Mouse (Mus musculus): ENCODE measurements around the gene Minpp1. TPM values are rescaled to one million over a fixed set of nuclear protein-coding genes. Genes with fewer than 3 reads are reported as not detected.
"Not testable (repeated sequence)": the region's sequence is repeated elsewhere in the genome, so short reads cannot be mapped to it uniquely, and the experiment has no call there.

The Minpp1 gene
- total RNA-seq (2021): 10 to 100 TPM; 66.1 to 71.3 TPM

DNA sequence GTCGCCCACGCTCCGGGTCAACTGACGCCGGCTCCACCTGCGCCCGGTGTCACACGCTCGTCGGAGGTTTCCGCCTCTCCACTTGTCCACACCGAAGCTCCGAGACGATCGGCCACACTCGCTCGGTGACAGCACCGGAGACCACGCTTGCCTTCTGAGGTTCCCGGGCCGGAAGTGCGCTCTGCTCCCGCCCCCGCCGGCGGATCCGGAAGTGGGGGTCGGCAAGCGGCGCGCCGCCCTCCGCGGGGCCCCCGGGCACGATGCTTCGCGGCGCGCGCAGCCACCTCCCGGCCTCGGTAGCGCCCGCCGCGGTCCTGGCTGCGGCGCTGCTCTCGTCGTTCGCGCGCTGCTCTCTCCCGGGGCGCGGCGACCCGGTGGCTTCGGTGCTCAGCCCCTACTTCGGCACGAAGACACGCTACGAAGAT, at the start of gene Minpp1:
TSS of gene Minpp1 (plus strand) at position 89 of the 425 bp plus-strand sequence.
- DNase-seq (ENCODE audit: extremely low spot score in 1 of 2, low spot score in 2 of 2): peak; percentile 77 to 92
- intact Hi-C loops (cut with DNase I): loop anchor here (5.0 kb wide), 2 partner anchors 98 to 513 kb away; partner anchors contain the start of gene Sgms1

DNA sequence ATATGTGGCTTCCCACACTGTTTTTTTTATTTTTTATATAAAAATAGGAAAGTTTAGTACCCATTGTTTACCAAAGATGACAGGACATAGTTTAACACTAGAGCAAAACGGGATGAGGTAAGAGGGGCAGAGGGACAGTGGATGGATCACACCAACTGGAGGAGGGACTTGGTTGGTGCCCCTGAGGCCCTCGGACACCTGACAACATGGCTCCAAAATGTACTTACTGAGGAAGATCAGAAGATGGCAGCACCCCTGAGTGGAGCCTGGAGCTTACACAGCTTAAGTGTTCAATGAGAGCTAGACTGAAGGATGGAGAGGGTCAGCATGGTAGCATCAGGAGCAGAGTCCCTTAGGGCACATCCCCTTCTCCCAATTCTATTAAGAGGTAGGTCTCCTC, 46.2 kb upstream of the Minpp1 start:
- no peak for DNase-seq (ENCODE audit: extremely low spot score in 1 of 2, low spot score in 2 of 2)
- intact Hi-C loops (cut with DNase I): no loop called here

DNA sequence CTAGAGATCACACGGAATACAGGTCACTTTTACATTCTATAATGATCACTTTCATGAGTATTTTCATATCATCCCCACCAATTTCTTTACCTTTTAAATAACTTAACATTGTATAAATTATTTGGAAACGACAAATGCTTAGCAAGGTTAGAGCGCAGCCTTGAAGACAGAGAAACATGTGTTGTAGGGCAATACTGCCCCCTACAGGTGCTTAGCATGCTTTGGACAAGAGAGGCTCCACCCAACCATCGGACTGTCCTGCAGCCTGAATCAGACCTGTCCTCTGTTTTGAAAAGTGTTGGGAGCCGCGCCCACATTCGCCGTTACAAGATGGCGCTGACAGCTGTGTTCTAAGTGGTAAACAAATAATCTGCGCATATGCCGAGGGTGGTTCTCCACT, 44.0 kb upstream of the Minpp1 start:
- DNase-seq (ENCODE audit: extremely low spot score in 1 of 2, low spot score in 2 of 2): no peak
- intact Hi-C loops (cut with DNase I): no loop called here

DNA sequence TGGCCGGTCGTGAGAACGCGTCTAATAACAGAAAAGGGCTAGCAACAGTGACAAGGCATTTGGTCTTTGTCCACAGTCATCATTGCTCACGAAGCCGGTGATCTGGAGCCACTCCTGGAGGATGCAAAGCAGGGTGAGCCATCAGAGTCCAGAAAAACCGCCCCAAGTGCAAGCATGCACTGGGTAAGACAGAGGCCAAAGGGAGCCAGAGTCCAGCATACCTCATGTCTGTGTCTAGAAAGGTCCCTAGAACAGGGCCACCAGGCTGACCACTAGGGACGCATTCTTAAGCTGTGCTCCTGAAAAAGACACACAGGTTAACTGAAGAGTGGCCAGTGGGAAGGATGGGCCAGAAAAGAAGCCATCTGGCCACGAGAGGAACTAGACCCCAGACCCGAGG, 36.6 kb upstream of the Minpp1 start:
- intact Hi-C loops (cut with DNase I): no loop called here
- no peak for DNase-seq (ENCODE audit: extremely low spot score in 1 of 2, low spot score in 2 of 2)

DNA sequence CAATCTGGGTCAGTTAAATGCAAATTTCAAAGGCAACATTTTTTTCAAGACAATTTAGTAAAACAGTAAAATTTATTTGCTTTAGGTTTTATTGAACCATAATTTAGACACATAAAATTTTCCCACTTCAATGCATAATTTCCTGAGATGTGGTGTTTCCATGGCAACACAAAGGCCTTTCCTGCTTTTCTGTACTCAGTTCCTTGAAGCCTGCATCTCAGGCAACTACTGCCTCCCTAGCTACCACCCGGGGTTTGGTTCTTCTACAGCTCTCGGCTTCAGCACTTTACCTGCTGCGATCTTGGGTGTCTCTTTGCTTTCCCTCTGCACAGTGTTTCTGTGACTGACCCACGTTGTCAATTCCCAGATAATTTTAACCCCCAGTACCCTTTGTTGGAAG, 33.3 kb upstream of the Minpp1 start:
- intact Hi-C loops (cut with DNase I): no loop called here
- peak in 1 of 2 experiments; percentile 53 for DNase-seq (ENCODE audit: extremely low spot score in 1 of 2, low spot score in 2 of 2)

DNA sequence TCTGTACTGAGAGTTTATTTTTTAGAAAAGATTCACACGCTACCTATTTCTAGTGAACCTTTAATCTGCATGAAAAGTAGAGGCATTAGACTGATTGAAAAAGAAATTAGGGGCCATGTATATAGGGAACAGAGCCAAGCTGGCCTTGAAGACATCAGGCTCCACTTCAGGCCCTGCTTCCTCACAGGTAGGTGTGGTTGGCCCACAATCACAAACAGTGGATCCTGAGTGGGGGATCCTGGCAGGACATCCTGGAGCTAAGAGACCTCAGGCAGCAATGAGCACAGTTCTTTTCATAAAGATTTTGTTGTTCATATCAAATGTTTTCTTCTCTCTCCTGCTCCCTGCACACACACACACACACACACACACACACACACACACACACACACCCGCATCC, 28.8 kb upstream of the Minpp1 start:
- intact Hi-C loops (cut with DNase I): no loop called here
- DNase-seq (ENCODE audit: extremely low spot score in 1 of 2, low spot score in 2 of 2): no peak

DNA sequence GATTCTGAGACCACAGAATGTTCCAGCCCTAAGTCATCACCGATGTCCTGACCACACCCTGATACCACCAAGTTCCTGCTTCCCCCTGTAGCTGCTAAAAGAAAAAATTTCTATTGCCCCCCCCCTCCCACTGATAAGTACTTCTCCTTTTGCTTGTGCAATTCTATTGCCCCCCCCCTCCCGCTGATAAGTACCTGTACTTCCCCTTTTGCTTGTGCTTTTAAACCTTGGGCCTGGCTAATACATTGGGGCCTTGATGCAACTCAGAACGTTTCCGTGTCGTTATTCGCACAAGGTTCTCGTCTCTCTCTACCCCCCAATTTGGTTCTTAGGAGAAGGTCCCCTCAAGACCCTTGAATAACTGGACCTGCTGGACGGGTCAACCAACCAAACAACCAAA, 27.9 kb upstream of the Minpp1 start:
- intact Hi-C loops (cut with DNase I); DNase-seq (ENCODE audit: extremely low spot score in 1 of 2, low spot score in 2 of 2): not testable (repeated sequence)

DNA sequence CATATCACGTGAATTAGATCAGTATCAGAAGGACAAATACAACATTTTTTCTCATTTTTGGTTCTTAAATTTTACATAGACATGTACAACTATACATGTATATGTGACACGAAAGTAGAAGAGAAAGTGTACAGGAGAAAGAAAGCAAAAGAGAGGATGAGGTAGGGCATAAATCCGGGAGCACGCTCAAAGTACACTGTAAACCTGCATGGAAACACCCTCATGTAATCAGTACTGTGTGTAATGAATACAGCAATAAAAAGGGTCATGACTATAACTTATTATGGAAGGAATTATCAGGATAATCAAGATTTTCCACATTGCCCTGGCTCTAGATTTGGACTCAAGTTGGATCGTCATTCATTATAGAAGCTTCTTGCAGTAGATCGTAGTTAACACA, 22.5 kb upstream of the Minpp1 start:
- intact Hi-C loops (cut with DNase I): no loop called here
- DNase-seq (ENCODE audit: extremely low spot score in 1 of 2, low spot score in 2 of 2): no peak

DNA sequence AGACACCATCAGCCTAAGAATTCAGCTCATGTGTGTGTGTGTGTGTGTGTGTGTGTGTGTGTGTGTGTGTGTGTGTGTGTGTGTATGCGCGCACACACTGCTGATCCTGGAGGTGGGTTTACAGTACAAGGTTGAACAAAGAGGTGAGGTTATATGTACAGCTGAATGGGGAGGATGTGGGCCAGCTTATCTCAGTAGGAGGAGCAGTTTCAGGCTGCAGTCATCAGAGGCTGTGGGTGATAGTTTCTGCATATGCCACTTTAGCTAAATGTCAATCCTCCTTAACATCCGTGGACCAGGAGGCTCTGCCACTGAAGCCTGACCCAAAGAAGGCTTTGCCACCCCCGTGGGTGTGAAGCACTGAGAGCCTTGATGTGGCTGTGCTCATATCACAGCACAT, 20.3 kb upstream of the Minpp1 start:
- intact Hi-C loops (cut with DNase I): no loop called here

DNA sequence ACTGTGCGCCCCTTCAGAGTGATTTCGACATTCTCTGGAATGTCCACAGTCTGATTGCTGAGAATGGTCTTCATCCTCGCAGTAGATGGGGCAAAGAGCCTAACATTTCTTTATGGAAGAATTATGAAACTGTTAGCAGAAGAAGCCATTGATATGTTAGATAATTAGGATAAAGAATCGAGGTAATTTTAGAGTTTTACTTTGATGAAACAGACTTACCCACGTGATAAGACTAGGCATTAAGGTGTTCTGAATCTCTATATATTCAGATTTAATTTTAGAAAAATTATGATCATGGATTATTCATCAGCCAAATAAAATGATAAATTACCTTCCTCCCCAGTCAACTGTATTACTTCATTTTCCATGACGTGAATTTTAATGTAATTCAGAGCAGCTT, 19.1 kb upstream of the Minpp1 start, which contains the start of gene Rpl9-ps6:
TSS of gene Rpl9-ps6 (minus strand) at position 101 of the 400 bp plus-strand sequence.
- DNase-seq (ENCODE audit: extremely low spot score in 1 of 2, low spot score in 2 of 2): no peak
- intact Hi-C loops (cut with DNase I): no loop called here

More for the DNA sequence above, 20.3 kb upstream of the Minpp1 start:
- DNase-seq (ENCODE audit: extremely low spot score in 1 of 2, low spot score in 2 of 2): no peak

DNA sequence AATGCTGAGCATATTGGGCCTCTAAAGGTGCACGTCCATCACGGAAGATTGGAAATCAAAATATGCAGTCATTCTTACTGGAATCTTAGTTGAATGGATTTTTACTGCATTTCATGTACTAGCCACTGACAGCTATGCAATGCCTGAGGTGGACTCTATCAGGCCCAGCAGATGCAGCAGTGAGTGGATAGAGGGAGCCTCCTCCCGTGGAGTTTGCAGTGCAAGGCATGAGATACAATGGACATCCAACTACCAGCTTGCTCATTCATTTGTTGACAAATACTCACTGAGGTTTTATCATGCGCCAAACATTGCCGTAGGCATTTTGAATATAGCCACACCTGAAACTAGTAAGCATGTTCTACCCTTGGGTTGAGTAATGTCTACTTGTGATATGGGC, 18.2 kb upstream of the Minpp1 start:
- intact Hi-C loops (cut with DNase I): no loop called here

DNA sequence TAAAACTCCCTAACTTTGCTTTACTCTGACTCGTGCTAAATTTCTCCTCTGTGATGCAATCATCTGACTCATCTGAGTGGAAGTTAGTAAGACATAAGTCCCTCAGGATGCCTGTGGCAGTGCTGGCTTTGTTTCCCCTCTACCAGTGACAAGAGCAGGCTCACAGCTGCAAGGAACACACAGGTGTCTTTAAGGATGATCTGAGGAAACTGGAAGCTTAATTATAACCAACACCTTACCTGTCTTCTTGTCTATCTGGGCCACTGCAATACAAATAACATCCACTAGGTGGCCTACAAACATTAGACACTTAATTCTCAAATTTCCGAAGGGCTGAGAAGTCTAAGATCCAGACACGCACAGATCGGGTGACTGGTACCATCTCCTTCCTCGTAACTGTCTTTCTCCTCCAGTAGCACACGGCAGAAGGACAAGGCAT, 15.5 kb upstream of the Minpp1 start:
- intact Hi-C loops (cut with DNase I): no loop called here

More for the DNA sequence above, 18.2 kb upstream of the Minpp1 start:
- no peak for DNase-seq (ENCODE audit: extremely low spot score in 1 of 2, low spot score in 2 of 2)

DNA sequence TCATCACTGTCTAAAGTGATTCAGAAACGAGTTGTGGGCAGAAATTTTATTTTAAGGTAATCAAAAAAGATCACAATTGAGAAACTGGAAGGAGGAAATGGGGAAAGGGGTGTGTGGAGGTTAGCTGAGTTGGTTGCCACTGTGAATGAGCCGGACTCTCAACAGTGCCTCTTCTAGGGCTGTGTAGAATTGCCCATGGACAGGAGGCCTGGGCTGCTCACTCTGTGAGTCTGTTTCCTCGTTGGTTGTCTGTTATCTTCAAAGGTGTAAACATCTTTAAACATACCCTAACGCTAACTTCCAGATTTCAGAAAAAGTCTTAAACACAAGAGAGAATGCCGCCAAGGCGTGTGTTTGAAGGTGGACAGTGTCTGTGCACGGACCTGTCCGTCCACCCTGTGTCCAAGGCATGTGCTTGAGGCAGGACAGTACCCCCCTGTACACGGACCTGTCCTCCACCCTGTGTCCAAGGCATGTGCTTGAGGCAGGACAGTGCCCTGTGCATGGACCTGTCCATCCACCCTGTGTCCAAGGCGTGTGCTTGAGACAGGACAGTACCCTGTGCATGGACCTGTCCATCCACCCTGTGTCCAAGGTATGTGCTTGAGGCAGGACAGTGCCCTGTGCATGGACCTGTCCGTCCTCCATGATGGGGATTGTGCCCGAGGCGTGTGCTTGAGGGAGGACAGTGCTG, 14.9 kb upstream of the Minpp1 start:
- intact Hi-C loops (cut with DNase I): no loop called here
- no peak for DNase-seq (ENCODE audit: extremely low spot score in 1 of 2, low spot score in 2 of 2)

More for the DNA sequence above, 15.5 kb upstream of the Minpp1 start:
- peak in 1 of 2 experiments; percentile 20 for DNase-seq (ENCODE audit: extremely low spot score in 1 of 2, low spot score in 2 of 2)

DNA sequence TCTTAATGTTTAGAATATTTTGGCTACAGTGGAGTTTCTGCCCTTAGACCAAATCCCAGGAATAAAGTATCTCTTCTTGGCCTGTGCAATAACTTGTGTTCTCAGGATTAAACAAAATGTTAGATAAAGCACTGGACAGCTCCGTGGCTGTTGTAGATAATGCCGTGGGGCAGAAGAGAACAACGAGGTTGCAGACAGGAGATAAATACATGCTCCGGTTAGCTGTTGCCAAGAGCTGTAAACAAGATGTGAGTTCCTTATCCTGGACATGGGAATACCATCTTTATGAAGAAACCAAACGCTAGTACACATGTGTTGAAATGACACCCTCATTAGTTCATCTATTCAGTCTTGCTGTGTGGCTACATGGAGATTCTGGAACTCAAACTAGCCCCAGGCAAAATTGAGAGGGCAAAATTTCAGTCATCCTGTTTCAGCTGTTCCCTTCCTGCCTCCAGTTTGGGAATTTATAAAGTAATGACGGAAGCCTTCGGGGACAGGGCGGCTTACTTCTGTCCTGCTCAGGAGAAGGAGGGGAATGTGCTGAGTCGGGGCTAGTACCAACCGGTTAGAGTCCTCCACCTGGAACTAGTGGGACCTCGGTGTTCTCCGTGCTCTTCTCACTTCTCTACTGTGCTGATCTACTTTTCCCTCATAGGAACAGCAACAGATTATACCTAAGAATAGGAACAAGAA, 9.4 kb upstream of the Minpp1 start:
- intact Hi-C loops (cut with DNase I): no loop called here
- DNase-seq (ENCODE audit: extremely low spot score in 1 of 2, low spot score in 2 of 2): no peak

DNA sequence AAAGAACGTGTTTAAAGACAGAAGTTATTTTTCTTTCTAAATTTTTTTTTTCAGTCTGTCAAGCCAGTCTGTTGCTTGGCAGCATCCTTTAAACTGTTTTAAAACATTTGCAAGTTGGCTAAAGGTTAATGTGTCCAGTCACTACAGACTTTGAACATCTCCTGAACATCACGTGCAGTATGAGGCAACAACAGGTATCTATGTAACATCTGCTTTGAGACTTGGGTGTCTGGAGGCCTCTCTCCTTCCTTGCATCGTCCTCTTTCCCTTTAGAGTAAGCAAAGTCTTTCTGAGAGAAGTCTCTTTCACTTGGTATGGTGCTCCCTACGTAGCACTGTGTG, 8.9 kb upstream of the Minpp1 start:
- no peak for DNase-seq (ENCODE audit: extremely low spot score in 1 of 2, low spot score in 2 of 2)
- intact Hi-C loops (cut with DNase I): no loop called here

DNA sequence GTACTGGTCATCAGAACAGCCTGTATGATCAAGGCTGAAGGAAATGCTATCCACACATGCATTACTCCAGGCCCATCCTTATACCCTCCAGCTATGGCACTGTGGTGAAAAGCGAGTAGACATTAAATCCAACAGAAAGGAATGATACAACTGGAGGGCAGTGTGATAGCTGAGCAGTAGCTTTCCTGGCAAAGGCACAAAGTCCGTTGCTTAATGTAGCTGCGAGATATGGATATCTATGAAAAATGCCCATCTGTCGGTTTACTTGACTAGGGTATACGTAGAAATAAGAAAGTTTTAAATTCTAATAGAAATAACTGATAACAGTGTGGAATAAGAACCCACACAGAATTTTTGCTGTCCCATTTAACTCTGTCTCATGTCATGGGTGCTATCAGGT, 5.3 kb upstream of the Minpp1 start:
- intact Hi-C loops (cut with DNase I): no loop called here
- no peak for DNase-seq (ENCODE audit: extremely low spot score in 1 of 2, low spot score in 2 of 2)

DNA sequence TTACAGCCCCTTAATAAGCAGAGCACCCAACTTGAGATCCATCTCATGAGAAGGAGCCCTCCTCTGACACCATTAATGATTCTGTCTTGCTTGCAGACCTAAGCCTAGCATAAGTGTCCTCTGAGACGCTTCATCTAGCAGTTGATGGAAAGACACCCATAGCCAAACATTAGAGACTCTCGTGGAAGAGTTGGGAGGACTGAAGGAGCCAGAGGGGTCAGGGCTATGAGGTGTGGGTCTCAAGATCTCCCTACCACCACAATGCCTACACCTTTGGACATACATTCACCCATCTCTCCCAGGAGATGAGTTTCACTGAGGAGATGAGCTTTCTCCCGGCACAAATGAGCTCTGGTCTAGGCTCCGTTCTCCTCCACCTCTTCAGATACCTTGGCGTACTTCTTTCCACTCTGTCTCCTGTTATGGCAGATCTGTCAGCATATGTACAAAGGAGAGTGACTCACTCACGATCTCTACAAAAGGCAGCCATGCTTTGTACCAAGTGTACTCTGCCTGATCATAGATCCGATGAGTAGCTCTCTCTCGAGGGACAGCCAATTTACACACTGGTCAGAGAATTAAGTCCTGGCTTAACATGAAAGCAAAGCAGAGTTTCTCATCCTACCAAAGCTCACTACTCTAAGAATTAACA, 4.7 kb upstream of the Minpp1 start:
- DNase-seq (ENCODE audit: extremely low spot score in 1 of 2, low spot score in 2 of 2): no peak
- intact Hi-C loops (cut with DNase I): no loop called here

DNA sequence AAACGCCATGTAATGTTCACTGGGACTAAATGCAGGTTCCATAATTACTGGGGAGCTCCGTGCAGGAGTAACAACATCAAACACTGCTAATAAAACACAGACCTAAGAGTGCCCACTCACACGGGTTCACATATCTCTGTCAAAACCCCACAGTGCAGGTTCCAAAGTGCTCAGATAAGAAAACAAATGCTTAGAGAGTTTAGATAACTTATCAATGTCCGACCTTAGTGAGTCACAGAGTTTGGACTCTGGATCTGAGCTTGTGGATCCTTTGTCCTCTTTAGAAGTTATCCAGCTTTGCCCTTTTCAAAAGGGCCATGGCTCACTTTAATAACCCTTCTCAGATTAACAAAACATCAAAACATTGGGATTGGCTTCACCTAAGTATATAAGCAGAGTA, 4.1 kb upstream of the Minpp1 start:
- DNase-seq (ENCODE audit: extremely low spot score in 1 of 2, low spot score in 2 of 2): no peak
- intact Hi-C loops (cut with DNase I): no loop called here

DNA sequence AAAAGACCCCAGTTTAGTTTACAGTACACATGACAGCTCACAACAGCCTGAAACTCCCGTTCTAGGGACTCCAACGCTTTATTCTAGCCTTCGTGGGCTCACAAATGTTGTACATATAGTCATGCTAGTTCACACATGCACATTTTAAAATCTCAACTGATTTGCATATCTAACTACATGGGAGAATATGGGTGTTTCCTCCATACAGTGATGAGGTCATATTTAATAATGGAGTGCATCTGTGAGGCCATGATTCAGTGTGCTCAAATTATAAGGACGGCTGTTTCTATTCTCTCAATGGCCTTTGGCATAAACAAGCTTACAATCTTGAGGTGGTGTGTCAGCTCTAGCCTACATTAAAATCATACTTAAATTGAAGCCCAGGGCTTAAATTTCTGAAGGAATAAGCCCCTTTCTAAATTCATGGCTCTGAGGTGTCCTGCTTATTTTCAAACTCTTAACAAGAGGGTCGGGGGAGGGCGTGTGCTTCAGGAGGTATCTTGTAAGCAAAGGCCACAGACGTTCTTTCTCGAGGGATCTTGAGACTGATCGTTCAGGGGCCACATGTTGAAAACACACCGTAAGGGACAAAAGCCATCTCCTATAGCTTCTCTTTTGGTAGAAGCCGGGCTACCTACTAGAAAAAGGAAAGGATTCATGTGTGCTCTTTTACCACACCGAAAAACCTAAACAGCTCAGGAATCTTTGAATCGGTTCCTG, 468 bp upstream of the Minpp1 start:
- intact Hi-C loops (cut with DNase I): loop anchor here (5.0 kb wide), 2 partner anchors 98 to 513 kb away; partner anchors contain the start of gene Sgms1
- no peak for DNase-seq (ENCODE audit: extremely low spot score in 1 of 2, low spot score in 2 of 2)
